In genomic region chr11:72751956-72752355, GRCm38 (mm10) we compare ENCODE assay signal across 11 mouse cellular contexts. TPM values are rescaled to one million over a fixed set of nuclear protein-coding genes. Genes with fewer than 3 reads are reported as not detected.
DNase-seq lines count a peak whose midpoint lies in the region; ATAC-seq and TF ChIP-seq lines count a peak whose summit lies in the region.
"Had no signal": no experiment of that assay in that cellular context is flagged by ENCODE, and none has a peak within 500 bp of the region (broad histone marks: within the 10 kb centered on the region; RNA-seq: fewer than 3 reads in every experiment).

No protein-coding gene starts in this region.

- peaks cover 66% of the 10 kb centered on the region for H3K36me3 ChIP-seq in liver, embryonic 14.5 days (replicated peaks; ENCODE audit: control insufficient read depth, insufficient read depth, low read depth)
- H3K36me3 ChIP-seq in hindbrain, embryonic 11.5 days (ENCODE audit: control insufficient read depth, insufficient read depth, low read length): peaks cover 6% of the 10 kb centered on the region; the same call in 1 of the 2 replicates

- H3K4me1 ChIP-seq in liver, embryonic 14.5 days (replicated peaks; ENCODE audit: control insufficient read depth in 2 of 2, insufficient read depth in 2 of 2, low read length in 1 of 2): no peaks in the 10 kb centered on the region
- H3K4me1 ChIP-seq in lung, adult 2 months (ENCODE audit: control insufficient read depth, insufficient read depth, low read length): peaks cover 4% of the 10 kb centered on the region
- no peaks in the 10 kb centered on the region for H3K4me1 ChIP-seq in hindbrain, embryonic 11.5 days (replicated peaks; ENCODE audit: control insufficient read depth, insufficient read depth, low read length)
- H3K4me1 ChIP-seq: hindbrain, embryonic 15.5 days had no signal

- no peak for TF ChIP-seq POLR2A in lung, adult 2 months (IDR thresholded peaks at IDR 0.05; ENCODE audit: borderline replicate concordance, extremely low read depth, low read depth, low read length)

- peak; percentile 76 to 86 for DNase-seq in adrenal gland, adult (ENCODE audit: inconsistent age in 2 of 2, low spot score in 1 of 2)
- DNase-seq in adrenal gland, adult 18-20 months (ENCODE audit: low spot score in 2 of 2): no peak
- no peak for DNase-seq in liver, embryonic 14.5 days (ENCODE audit: low read depth in 3 of 3, low spot score in 3 of 3)
- DNase-seq in liver: no peak
- DNase-seq in lung, adult 2 months: peak; percentile 18
- DNase-seq in urinary bladder, postnatal 4 days (ENCODE audit: low spot score in 2 of 2): no peak
- no peak for DNase-seq in urinary bladder, postnatal 10 days (ENCODE audit: low spot score)
- DNase-seq in hindbrain, embryonic 11.5 days (ENCODE audit: low spot score): no peak
- DNase-seq: B cell, adult 2 months had no signal

- WGBS in liver, embryonic 14.5 days (ENCODE audit: insufficient replicate concordance): 36% methylated on average over 2 of the region's 2 CpGs
- 17% methylated on average over 2 of the region's 2 CpGs for WGBS in lung, adult 2 months
- WGBS in hindbrain, embryonic 11.5 days: 49% methylated on average over 2 of the region's 2 CpGs

- peak; percentile 31 for TF ChIP-seq CTCF in liver, embryonic 14.5 days (IDR thresholded peaks at IDR 0.05; ENCODE audit: low read depth)
- TF ChIP-seq CTCF in lung, adult 2 months (IDR thresholded peaks at IDR 0.05; ENCODE audit: insufficient read depth, low read length): peak; percentile 22; the same call in 1 of the 2 replicates

- H3K9me3 ChIP-seq in liver, embryonic 14.5 days (ENCODE audit: control insufficient read depth, low read length): no peaks in the 10 kb centered on the region
- H3K9me3 ChIP-seq in hindbrain, embryonic 11.5 days (ENCODE audit: control insufficient read depth, low read length): no peaks in the 10 kb centered on the region
- H3K9me3 ChIP-seq: hindbrain, embryonic 15.5 days had no signal

- TF ChIP-seq EP300 in liver, embryonic 14.5 days (IDR thresholded peaks at IDR 0.05; ENCODE audit: low read depth): no peak

- no peak overlapping the region for H3K4me3 ChIP-seq in liver, embryonic 14.5 days (ENCODE audit: insufficient read depth in 1 of 2, low read depth in 2 of 2, low read length in 2 of 2)
- H3K4me3 ChIP-seq in lung, adult 2 months (replicated peaks; ENCODE audit: extremely low read depth, low read depth, low read length): no peak overlapping the region
- H3K4me3 ChIP-seq in hindbrain, embryonic 11.5 days (ENCODE audit: low read depth, low read length): no peak overlapping the region
- H3K4me3 ChIP-seq: hindbrain, embryonic 15.5 days had no signal

- no peak overlapping the region for H3K27ac ChIP-seq in liver, embryonic 14.5 days
- no peak overlapping the region for H3K27ac ChIP-seq in hindbrain, embryonic 11.5 days (ENCODE audit: low read depth, low read length)
- H3K27ac ChIP-seq: hindbrain, embryonic 15.5 days had no signal

- H3K27me3 ChIP-seq in liver, embryonic 14.5 days (ENCODE audit: control insufficient read depth, insufficient read depth, low read length): no peaks in the 10 kb centered on the region
- no peaks in the 10 kb centered on the region for H3K27me3 ChIP-seq in hindbrain, embryonic 11.5 days (ENCODE audit: control insufficient read depth, insufficient read depth, low read length)
- H3K27me3 ChIP-seq: hindbrain, embryonic 15.5 days had no signal

- no peak overlapping the region for H3K4me2 ChIP-seq in liver, embryonic 14.5 days (ENCODE audit: low read depth)
- H3K4me2 ChIP-seq in hindbrain, embryonic 11.5 days (replicated peaks; ENCODE audit: low read depth, low read length): no peak overlapping the region
- H3K4me2 ChIP-seq: hindbrain, embryonic 15.5 days had no signal

- no peak for ATAC-seq in liver, embryonic 14.5 days (ENCODE audit: insufficient read depth)
- no peak for ATAC-seq in hindbrain, embryonic 11.5 days (ENCODE audit: low FRiP score)
- ATAC-seq: forebrain, embryonic 16.5 days had no signal

- H3K9ac ChIP-seq in liver, embryonic 14.5 days (replicated peaks): no peak overlapping the region
- H3K9ac ChIP-seq in hindbrain, embryonic 11.5 days (ENCODE audit: low read depth, low read length): no peak overlapping the region
- H3K9ac ChIP-seq: hindbrain, embryonic 15.5 days had no signal

RNA-seq across cellular contexts. Expression of gene Cyb5d2, which starts 44.0 kb away (rescaled TPM):
- total RNA-seq in adrenal gland, adult 18-20 months (2021): 10 to 100 TPM; 21.1 to 25.7 TPM
- polyA plus RNA-seq in liver, embryonic 14.5 days (2012; rRNA removed): 1.7 and 2.0 TPM in 2 replicates
- 1.7 and 2.8 TPM in 2 replicates for polyA plus RNA-seq in liver, embryonic 14.5 days (2014; fragmentation: Nextera tagmentation; extraction: Ambion mirVana)
- 4.9 and 5.2 TPM in 2 replicates for polyA plus RNA-seq in lung, adult 2 months (2012; rRNA removed)
- polyA plus RNA-seq in hindbrain, embryonic 11.5 days (2014; fragmentation: Nextera tagmentation; extraction: Ambion mirVana): 3.4 and 4.5 TPM in 2 replicates

RNA-seq across cellular contexts. Expression of gene Zzef1, which starts 44.1 kb away (rescaled TPM):
- total RNA-seq in adrenal gland, adult 18-20 months (2021): 10 to 100 TPM; 30.7 to 36.1 TPM
- 5.1 TPM in 2 replicates for polyA plus RNA-seq in liver, embryonic 14.5 days (2012; rRNA removed)
- 4.4 and 4.9 TPM in 2 replicates for polyA plus RNA-seq in liver, embryonic 14.5 days (2014; fragmentation: Nextera tagmentation; extraction: Ambion mirVana)
- 22.9 and 29.3 TPM in 2 replicates for polyA plus RNA-seq in lung, adult 2 months (2012; rRNA removed)
- polyA plus RNA-seq in hindbrain, embryonic 11.5 days (2014; fragmentation: Nextera tagmentation; extraction: Ambion mirVana): 8.0 and 14.0 TPM in 2 replicates

Comparison
In these comparisons a context has a peak if more than half of its experiments do, and no peak if none do; other contexts are left out.
1. DNase-seq: peak in adrenal gland, adult (2 of 2) and lung, adult 2 months (single experiment); none in adrenal gland, adult 18-20 months (0 of 2), liver, embryonic 14.5 days (0 of 3), liver (single experiment), urinary bladder, postnatal 4 days (0 of 2), urinary bladder, postnatal 10 days (single experiment) and hindbrain, embryonic 11.5 days (single experiment).